Mouse (Mus musculus) heart, embryonic 12.5 days (tissue): ENCODE measurements at regions not wholly inside any gene's neighbourhood (a gene's known extent, or its start where the extent isn't known, plus 50 kb on each side); places are given as distances from the start of the nearest gene placed in this dataset.
A peak's percentile ranks its signal among the peaks of the same experiment; 100 is the strongest.

ENCODE experiments used
- ATAC-seq: fragments of 200-750 bp; cut with Nextera tagmentation; 2 replicates; pipeline ENCODE4 v1.8.0; 2017; ENCODE audit warnings: moderate TSS enrichment, moderate library complexity; ENCODE audit not compliant: insufficient number of reproducible peaks, low FRiP score
- H3K27ac ChIP-seq: fragments of 300-500 bp; sonication (generic); 2 replicates; pipeline ENCODE4 v1.5.1; 2016; ENCODE audit warnings: mild to moderate bottlenecking, moderate library complexity; ENCODE audit not compliant: poor library complexity, severe bottlenecking
- H3K27me3 ChIP-seq: fragments of 300-500 bp; sonication (generic); replicated peaks from 2 replicates; pipeline ENCODE4 v1.6.1; 2016; ENCODE audit warnings: mild to moderate bottlenecking, moderate library complexity
- H3K36me3 ChIP-seq: fragments of 300-500 bp; sonication (generic); 2 replicates; pipeline ENCODE4 v1.6.1; 2016; ENCODE audit warnings: mild to moderate bottlenecking, moderate library complexity
- H3K4me1 ChIP-seq: fragments of 300-500 bp; sonication (generic); replicated peaks from 2 replicates; pipeline ENCODE4 v1.6.1; 2016; ENCODE audit warnings: mild to moderate bottlenecking
- H3K4me2 ChIP-seq: fragments of 300-500 bp; sonication (generic); 2 replicates; pipeline ENCODE4 v1.6.1; 2016; ENCODE audit warnings: mild to moderate bottlenecking, moderate library complexity
- H3K4me3 ChIP-seq: fragments of 300-500 bp; sonication (generic); 2 replicates; pipeline ENCODE4 v1.5.1; 2016; ENCODE audit warnings: mild to moderate bottlenecking
- H3K9ac ChIP-seq: fragments of 300-500 bp; sonication (generic); 2 replicates; pipeline ENCODE4 v1.6.1; 2016; ENCODE audit warnings: mild to moderate bottlenecking, moderate library complexity
- H3K9me3 ChIP-seq: fragments of 300-500 bp; sonication (generic); replicated peaks from 2 replicates; pipeline ENCODE4 v1.6.1; 2016; ENCODE audit warnings: mild to moderate bottlenecking, moderate library complexity
- WGBS: fragments of 180-500 bp; shearing (Covaris S2); methylation state at CpG from one replicate; pipeline ENCODE4 v1.1.7; 2016; 5-methylcytosine and 5-hydroxymethylcytosine counted together

GRCm38 (mm10) chr7:130036845-130037572 lies 445.3 kb downstream of the Wdr11 start:
- no peaks in the 10 kb centered on the region for H3K27me3 ChIP-seq
- no peak overlapping the region for H3K4me2 ChIP-seq
- H3K27ac ChIP-seq: no peak overlapping the region
- H3K9ac ChIP-seq: no peak overlapping the region
- no peaks in the 10 kb centered on the region for H3K9me3 ChIP-seq
- no peak overlapping the region for H3K4me3 ChIP-seq
- 86% methylated on average over 8 of the region's 8 CpGs for WGBS
- no peak for ATAC-seq
- no peaks in the 10 kb centered on the region for H3K36me3 ChIP-seq
- H3K4me1 ChIP-seq: no peaks in the 10 kb centered on the region; the same call in 1 of the 2 replicates

DNA sequence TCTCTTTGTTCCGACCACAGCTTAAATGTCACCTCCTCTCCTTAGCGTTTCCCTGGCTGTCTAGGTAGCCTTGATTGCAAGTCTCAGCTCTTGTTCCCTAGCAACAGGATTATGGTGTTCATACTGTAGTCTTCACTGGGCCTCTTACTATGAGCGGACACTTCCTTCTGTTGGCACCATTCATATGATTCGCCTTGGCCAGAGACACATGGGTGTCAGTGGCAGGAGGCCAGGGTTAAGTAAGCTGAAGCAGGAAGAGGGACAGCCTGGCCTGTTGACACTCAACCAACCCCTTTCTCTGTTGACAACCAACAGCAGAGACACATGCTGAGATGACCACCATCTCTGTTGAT lies 445.9 kb downstream of the Wdr11 start:
- H3K27me3 ChIP-seq: no peaks in the 10 kb centered on the region
- no peak overlapping the region for H3K4me2 ChIP-seq
- no peaks in the 10 kb centered on the region; the same call in 1 of the 2 replicates for H3K4me1 ChIP-seq
- ATAC-seq: no peak
- no peak overlapping the region for H3K9ac ChIP-seq
- WGBS: 56% methylated on average over 4 of the region's 4 CpGs
- H3K27ac ChIP-seq: no peak overlapping the region
- no peaks in the 10 kb centered on the region for H3K36me3 ChIP-seq
- no peaks in the 10 kb centered on the region for H3K9me3 ChIP-seq
- no peak overlapping the region for H3K4me3 ChIP-seq

- Histone ChIP-seq H3K9me3 (no peaks in the 10 kb centered on the region), H3K4me1 (peaks cover 17% of the 10 kb centered on the region), H3K4me2 (no peak overlapping the region), H3K36me3 (no peaks in the 10 kb centered on the region), H3K9ac (no peak overlapping the region), H3K27me3 (no peaks in the 10 kb centered on the region), H3K4me3 (no peak overlapping the region), H3K27ac (no peak overlapping the region)
- ATAC-seq: no peak
- WGBS: 77% methylated on average over 8 of the region's 8 CpGs
Measured at GRCm38 (mm10) chr7:130040596-130040995, 448.9 kb downstream of the Wdr11 start.

DNA sequence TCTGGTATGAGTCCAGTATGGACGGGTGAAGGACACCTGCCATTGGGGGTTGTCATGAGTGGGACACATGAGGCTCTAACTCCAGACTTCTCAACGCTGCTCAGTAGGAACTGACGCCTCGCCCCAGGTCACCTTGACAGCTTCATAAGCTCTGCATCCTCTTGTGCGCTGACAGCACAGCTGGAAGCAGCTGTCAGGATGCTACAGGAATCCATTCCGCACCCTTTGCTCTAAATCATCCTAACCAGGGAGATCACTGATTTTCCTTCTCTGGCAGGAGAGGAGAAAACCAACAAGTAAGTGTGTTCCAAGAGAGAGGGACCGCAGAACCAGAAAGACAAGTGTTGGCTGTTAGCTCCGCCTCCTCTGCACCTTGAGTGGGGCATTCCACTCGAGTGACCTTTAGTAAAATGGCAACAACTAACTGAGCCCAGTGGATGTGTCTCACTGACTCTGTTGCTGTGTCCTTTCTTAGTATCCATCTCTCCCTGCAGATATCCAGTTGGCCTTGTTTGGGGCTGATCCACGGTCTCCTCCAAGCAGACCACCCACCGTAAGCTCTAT lies 449.8 kb downstream of the Wdr11 start:
- Histone ChIP-seq H3K27ac (no peak overlapping the region), H3K4me2 (no peak overlapping the region), H3K9ac (no peak overlapping the region), H3K4me3 (no peak overlapping the region), H3K9me3 (no peaks in the 10 kb centered on the region), H3K36me3 (no peaks in the 10 kb centered on the region), H3K4me1 (peaks cover 20% of the 10 kb centered on the region), H3K27me3 (no peaks in the 10 kb centered on the region)
- no peak for ATAC-seq
- 77% methylated on average over 11 of the region's 11 CpGs for WGBS

DNA sequence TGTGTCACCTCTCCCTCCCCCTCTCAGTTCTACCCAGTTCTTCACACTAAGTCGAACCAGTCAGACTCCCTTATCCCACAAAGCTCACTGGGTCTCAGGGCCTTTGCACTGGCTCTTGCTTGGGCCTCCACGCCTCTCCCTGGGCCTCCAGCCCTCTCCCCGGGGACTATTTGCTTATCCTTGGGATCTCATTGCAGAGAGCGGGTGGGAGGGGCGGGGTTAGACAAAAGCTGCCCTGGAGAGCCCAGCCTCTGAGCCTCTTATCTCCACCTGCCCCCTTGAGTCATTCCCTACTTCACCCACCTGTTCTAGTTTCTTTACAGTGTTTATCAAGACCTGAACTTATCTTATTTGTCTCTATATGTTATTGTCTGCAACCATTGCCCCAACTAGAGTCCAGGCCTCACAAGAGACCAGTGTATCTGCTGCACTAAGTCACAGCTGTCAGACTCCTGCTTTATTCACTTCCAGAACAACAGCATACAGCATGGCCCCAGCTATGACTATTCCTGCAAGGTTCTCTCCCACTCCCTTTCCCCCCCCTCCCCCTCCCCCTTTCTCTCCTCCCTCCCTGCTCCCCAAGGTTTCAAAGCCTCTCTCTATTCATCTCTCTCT lies 450.7 kb downstream of the Wdr11 start:
- H3K4me2 ChIP-seq: no peak overlapping the region
- no peak for ATAC-seq
- WGBS: 53% methylated on average over 5 of the region's 5 CpGs
- H3K9ac ChIP-seq: no peak overlapping the region
- H3K9me3 ChIP-seq: no peaks in the 10 kb centered on the region
- H3K27ac ChIP-seq: no peak overlapping the region
- no peaks in the 10 kb centered on the region for H3K36me3 ChIP-seq
- H3K4me3 ChIP-seq: no peak overlapping the region
- no peaks in the 10 kb centered on the region for H3K27me3 ChIP-seq
- H3K4me1 ChIP-seq: peaks cover 20% of the 10 kb centered on the region

DNA sequence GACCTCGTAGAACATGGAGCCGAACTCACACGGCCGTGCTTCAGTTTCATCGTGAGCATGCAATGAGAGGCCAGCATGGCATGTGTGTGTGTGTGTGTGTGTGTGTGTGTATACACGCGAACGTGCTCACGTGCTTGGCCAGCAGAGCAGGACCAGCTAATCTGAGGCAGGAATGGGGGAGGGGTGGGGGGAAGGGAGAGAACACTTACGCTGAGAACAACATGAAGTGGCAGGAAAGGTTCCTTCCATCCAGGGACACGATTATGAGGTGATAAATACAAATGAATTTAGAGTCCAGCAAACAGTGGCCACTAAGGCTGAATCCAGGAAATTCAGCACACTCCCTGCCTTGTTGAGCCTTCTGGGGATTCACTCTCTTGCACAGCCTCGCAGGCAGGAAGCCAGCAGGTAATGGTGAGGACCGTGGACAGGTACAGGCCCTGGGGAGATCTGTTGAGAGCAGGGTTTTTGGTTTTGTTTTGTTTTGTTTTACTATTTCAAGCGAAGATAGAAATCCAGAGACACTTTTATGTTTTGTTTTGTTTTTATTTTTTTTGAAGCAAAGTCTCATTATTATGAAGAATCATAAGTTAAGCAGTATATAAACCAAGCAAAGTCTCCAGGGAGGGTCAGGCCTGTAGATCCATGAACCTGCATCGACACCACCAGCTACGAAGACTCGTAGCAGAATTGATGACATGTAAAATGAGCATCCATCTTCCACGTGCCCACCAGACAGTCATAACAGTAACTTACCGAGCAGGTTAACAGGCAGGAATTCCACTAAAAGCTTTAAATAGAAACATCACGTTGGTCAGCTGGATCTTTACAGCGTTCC lies 452.0 kb downstream of the Wdr11 start:
- 44% methylated on average over 21 of the region's 21 CpGs for WGBS
- Histone ChIP-seq H3K36me3 (no peaks in the 10 kb centered on the region), H3K27ac (no peak overlapping the region; the same call in 1 of the 2 replicates), H3K27me3 (no peaks in the 10 kb centered on the region), H3K4me3 (no peak overlapping the region), H3K9ac (no peak overlapping the region), H3K4me1 (peaks cover 20% of the 10 kb centered on the region), H3K4me2 (peak overlapping the region; percentile 8), H3K9me3 (no peaks in the 10 kb centered on the region)
- no peak for ATAC-seq

GRCm38 (mm10) chr7:130044235-130044553 lies 452.5 kb downstream of the Wdr11 start:
- no peak overlapping the region; the same call in 1 of the 2 replicates for H3K27ac ChIP-seq
- H3K4me3 ChIP-seq: no peak overlapping the region
- ATAC-seq: no peak
- H3K36me3 ChIP-seq: no peaks in the 10 kb centered on the region
- H3K27me3 ChIP-seq: no peaks in the 10 kb centered on the region
- H3K4me2 ChIP-seq: peak overlapping the region; percentile 8; the same call in 1 of the 2 replicates
- WGBS: 55% methylated on average over 6 of the region's 6 CpGs
- peaks cover 20% of the 10 kb centered on the region for H3K4me1 ChIP-seq
- no peak overlapping the region for H3K9ac ChIP-seq
- H3K9me3 ChIP-seq: no peaks in the 10 kb centered on the region

DNA sequence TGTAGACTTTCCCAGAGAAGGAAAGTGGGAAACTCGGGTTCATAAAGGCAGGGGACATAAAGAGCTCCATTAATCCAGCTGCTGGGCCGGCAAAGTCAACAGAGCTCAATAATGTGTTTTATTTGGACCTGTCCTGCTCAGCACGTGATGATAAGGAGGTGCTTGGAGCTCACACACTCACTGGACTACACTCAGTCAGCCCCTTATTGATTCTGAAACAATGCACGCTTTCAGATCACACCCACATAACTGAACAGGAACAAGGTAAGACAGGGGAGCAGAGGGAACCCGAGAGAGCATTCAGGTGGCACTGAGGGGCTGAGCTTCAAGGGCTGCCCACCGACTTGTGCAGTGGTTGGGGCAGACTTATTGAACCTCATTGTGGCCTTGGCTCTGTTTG lies 452.9 kb downstream of the Wdr11 start:
- WGBS: 65% methylated on average over 6 of the region's 6 CpGs
- Histone ChIP-seq H3K9me3 (no peaks in the 10 kb centered on the region), H3K4me3 (no peak overlapping the region), H3K9ac (no peak overlapping the region), H3K4me1 (peaks cover 20% of the 10 kb centered on the region), H3K36me3 (no peaks in the 10 kb centered on the region), H3K4me2 (no peak overlapping the region), H3K27ac (no peak overlapping the region), H3K27me3 (no peaks in the 10 kb centered on the region)
- ATAC-seq: no peak

- Histone ChIP-seq H3K9me3 (no peaks in the 10 kb centered on the region), H3K9ac (no peak overlapping the region), H3K27me3 (no peaks in the 10 kb centered on the region), H3K4me1 (peaks cover 20% of the 10 kb centered on the region), H3K36me3 (no peaks in the 10 kb centered on the region), H3K4me3 (no peak overlapping the region), H3K4me2 (no peak overlapping the region), H3K27ac (no peak overlapping the region)
- WGBS: 70% methylated on average over 2 of the region's 2 CpGs
- ATAC-seq: no peak
Measured at GRCm38 (mm10) chr7:130046086-130046485, 454.4 kb downstream of the Wdr11 start.

DNA sequence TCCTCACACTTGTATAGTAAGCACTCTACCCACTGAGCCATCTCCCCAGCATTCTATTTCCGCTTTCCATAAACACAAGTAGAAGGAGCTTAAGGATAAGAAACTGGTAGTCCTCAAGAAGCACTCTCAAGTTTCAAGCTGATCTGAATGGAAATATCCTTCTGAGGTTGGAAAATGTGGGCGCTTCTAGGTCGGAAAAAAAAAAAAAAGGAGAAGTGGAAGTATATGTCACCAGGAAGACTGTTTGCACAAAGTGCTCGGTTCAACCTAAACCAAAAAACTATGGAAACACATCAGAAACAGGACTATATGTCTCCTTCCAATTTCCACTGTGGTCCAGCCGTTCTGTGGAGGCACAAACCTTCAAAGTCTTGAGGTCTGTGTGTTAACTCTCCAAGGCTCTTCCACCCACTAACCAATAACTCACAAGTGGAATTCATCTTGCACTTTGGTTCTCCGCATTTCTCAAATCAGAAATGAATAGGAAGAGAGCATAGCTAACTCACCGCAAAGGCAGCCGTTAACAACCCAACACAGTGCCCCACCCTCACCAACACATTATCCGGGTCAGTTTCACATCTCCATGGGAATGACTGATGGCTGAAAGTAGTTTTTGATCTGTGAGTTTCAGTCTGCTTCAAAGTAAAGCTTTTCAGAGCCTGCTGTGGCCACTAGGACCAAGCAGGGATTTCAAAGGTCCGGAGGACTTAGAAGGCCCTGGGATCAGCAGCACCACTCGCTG lies 455.8 kb downstream of the Wdr11 start:
- Histone ChIP-seq H3K36me3 (no peaks in the 10 kb centered on the region), H3K4me1 (peaks cover 20% of the 10 kb centered on the region), H3K27me3 (no peaks in the 10 kb centered on the region), H3K4me2 (no peak overlapping the region), H3K4me3 (no peak overlapping the region), H3K27ac (no peak overlapping the region), H3K9ac (no peak overlapping the region), H3K9me3 (no peaks in the 10 kb centered on the region)
- no peak for ATAC-seq
- 76% methylated on average over 11 of the region's 11 CpGs for WGBS
